Mouse (Mus musculus): ENCODE measurements around the gene C1qa. TPM values are rescaled to one million over a fixed set of nuclear protein-coding genes. Genes with fewer than 3 reads are reported as not detected.

Gene C1qa
- total RNA-seq, 1 experiment: not detected

- H3K9ac ChIP-seq (ENCODE audit: insufficient read depth, low read depth, low read length, poor library complexity, severe bottlenecking): no peak overlapping the region
- no peak for DNase-seq (ENCODE audit: low read depth, low spot score)
- in situ Hi-C loops (cut with MboI; ENCODE audit: low sequenced_read_pairs in 2 of 2, unreplicated experiment in 2 of 2): no loop called here
- H3K9me3 ChIP-seq (ENCODE audit: control insufficient read depth, insufficient read depth, low read depth, low read length): no peaks in the 10 kb centered on the region
- no peak overlapping the region for H3K27ac ChIP-seq (ENCODE audit: insufficient read depth, low read depth, low read length, poor library complexity, severe bottlenecking)
- H3K4me1 ChIP-seq (ENCODE audit: control insufficient read depth in 2 of 2, insufficient read depth in 2 of 2, low read length in 2 of 2, poor library complexity in 1 of 2): peaks cover 0 to 9% of the 10 kb centered on the region in 2 experiments; a peak in 2 of 4 replicates
- no peaks in the 10 kb centered on the region for H3K36me3 ChIP-seq (ENCODE audit: control insufficient read depth, insufficient read depth, low read length, poor library complexity, severe bottlenecking)
- no peak overlapping the region for H3K4me3 ChIP-seq (ENCODE audit: insufficient read depth in 1 of 2, low read depth in 1 of 2, low read length in 2 of 2, poor library complexity in 1 of 2, severe bottlenecking in 1 of 2)
- TF ChIP-seq CHD2 (IDR thresholded peaks at IDR 0.05; ENCODE audit: low read depth, low read length) (no peak), ZC3H11A (IDR thresholded peaks at IDR 0.05; ENCODE audit: borderline replicate concordance, low read depth, low read length) (no peak), HCFC1 (IDR thresholded peaks at IDR 0.05; ENCODE audit: borderline replicate concordance, insufficient read depth, low read length) (no peak), MAFK (IDR thresholded peaks at IDR 0.05; ENCODE audit: insufficient read depth, low read depth, low read length) (no peak), ZNF384 (IDR thresholded peaks at IDR 0.05; ENCODE audit: low read depth, low read length) (no peak)
These were observed 35.1 kb downstream of the C1qa start for GRCm38 (mm10) chr4:136863517-136863916.

GRCm38 (mm10) chr4:136862411-136862810, 36.2 kb downstream of the C1qa start:
- H3K27ac ChIP-seq (ENCODE audit: insufficient read depth, low read depth, low read length, poor library complexity, severe bottlenecking): no peak overlapping the region
- no peaks in the 10 kb centered on the region for H3K36me3 ChIP-seq (ENCODE audit: control insufficient read depth, insufficient read depth, low read length, poor library complexity, severe bottlenecking)
- H3K4me1 ChIP-seq (ENCODE audit: control insufficient read depth in 2 of 2, insufficient read depth in 2 of 2, low read length in 2 of 2, poor library complexity in 1 of 2): peaks cover 0 to 9% of the 10 kb centered on the region in 2 experiments; a peak in 2 of 4 replicates
- no peaks in the 10 kb centered on the region for H3K9me3 ChIP-seq (ENCODE audit: control insufficient read depth, insufficient read depth, low read depth, low read length)
- no peak for TF ChIP-seq MAFK (IDR thresholded peaks at IDR 0.05; ENCODE audit: insufficient read depth, low read depth, low read length)
- H3K4me3 ChIP-seq (ENCODE audit: insufficient read depth in 1 of 2, low read depth in 1 of 2, low read length in 2 of 2, poor library complexity in 1 of 2, severe bottlenecking in 1 of 2): no peak overlapping the region
- no peak overlapping the region for H3K9ac ChIP-seq (ENCODE audit: insufficient read depth, low read depth, low read length, poor library complexity, severe bottlenecking)
- no peak for DNase-seq (ENCODE audit: low read depth, low spot score)
- in situ Hi-C loops (cut with MboI; ENCODE audit: low sequenced_read_pairs in 2 of 2, unreplicated experiment in 2 of 2): no loop called here

- Histone ChIP-seq H3K36me3 (ENCODE audit: control insufficient read depth, insufficient read depth, low read length, poor library complexity, severe bottlenecking) (no peaks in the 10 kb centered on the region), H3K4me1 (ENCODE audit: control insufficient read depth in 2 of 2, insufficient read depth in 2 of 2, low read length in 2 of 2, poor library complexity in 1 of 2) (peaks cover 0 to 9% of the 10 kb centered on the region in 2 experiments; a peak in 2 of 4 replicates), H3K9me3 (ENCODE audit: control insufficient read depth, insufficient read depth, low read depth, low read length) (no peaks in the 10 kb centered on the region), H3K9ac (ENCODE audit: insufficient read depth, low read depth, low read length, poor library complexity, severe bottlenecking) (peak overlapping the region; percentile 12), H3K27ac (ENCODE audit: insufficient read depth, low read depth, low read length, poor library complexity, severe bottlenecking) (no peak overlapping the region), H3K4me3 (ENCODE audit: insufficient read depth in 1 of 2, low read depth in 1 of 2, low read length in 2 of 2, poor library complexity in 1 of 2, severe bottlenecking in 1 of 2) (peak overlapping the region; percentile 6 to 22; a peak in 2 of 4 replicates)
- no peak for DNase-seq (ENCODE audit: low read depth, low spot score)
- no peak for TF ChIP-seq ZNF384 (IDR thresholded peaks at IDR 0.05; ENCODE audit: low read depth, low read length)
- TF ChIP-seq HCFC1 (IDR thresholded peaks at IDR 0.05; ENCODE audit: borderline replicate concordance, insufficient read depth, low read length): no peak
- no peak for TF ChIP-seq MAFK (IDR thresholded peaks at IDR 0.05; ENCODE audit: insufficient read depth, low read depth, low read length)
- no peak for TF ChIP-seq CHD2 (IDR thresholded peaks at IDR 0.05; ENCODE audit: low read depth, low read length)
- TF ChIP-seq ZC3H11A (IDR thresholded peaks at IDR 0.05; ENCODE audit: borderline replicate concordance, low read depth, low read length): no peak
- in situ Hi-C loops (cut with MboI; ENCODE audit: low sequenced_read_pairs in 2 of 2, unreplicated experiment in 2 of 2): no loop called here
These were observed 36.8 kb downstream of the C1qa start for GRCm38 (mm10) chr4:136861806-136862205.

- Histone ChIP-seq H3K9me3 (ENCODE audit: control insufficient read depth, insufficient read depth, low read depth, low read length) (no peaks in the 10 kb centered on the region), H3K4me1 (ENCODE audit: control insufficient read depth in 2 of 2, insufficient read depth in 2 of 2, low read length in 2 of 2, poor library complexity in 1 of 2) (peaks cover 0 to 7% of the 10 kb centered on the region in 2 experiments; a peak in 2 of 4 replicates), H3K27ac (ENCODE audit: insufficient read depth, low read depth, low read length, poor library complexity, severe bottlenecking) (no peak overlapping the region), H3K9ac (ENCODE audit: insufficient read depth, low read depth, low read length, poor library complexity, severe bottlenecking) (no peak overlapping the region), H3K36me3 (ENCODE audit: control insufficient read depth, insufficient read depth, low read length, poor library complexity, severe bottlenecking) (no peaks in the 10 kb centered on the region), H3K4me3 (ENCODE audit: insufficient read depth in 1 of 2, low read depth in 1 of 2, low read length in 2 of 2, poor library complexity in 1 of 2, severe bottlenecking in 1 of 2) (no peak overlapping the region)
- in situ Hi-C loops (cut with MboI; ENCODE audit: low sequenced_read_pairs in 2 of 2, unreplicated experiment in 2 of 2): no loop called here
- no peak for DNase-seq (ENCODE audit: low read depth, low spot score)
- TF ChIP-seq ZNF384 (IDR thresholded peaks at IDR 0.05; ENCODE audit: low read depth, low read length) (no peak), CHD2 (IDR thresholded peaks at IDR 0.05; ENCODE audit: low read depth, low read length) (no peak), MAFK (IDR thresholded peaks at IDR 0.05; ENCODE audit: insufficient read depth, low read depth, low read length) (no peak), ZC3H11A (IDR thresholded peaks at IDR 0.05; ENCODE audit: borderline replicate concordance, low read depth, low read length) (no peak), HCFC1 (IDR thresholded peaks at IDR 0.05; ENCODE audit: borderline replicate concordance, insufficient read depth, low read length) (no peak)
These were observed 38.6 kb downstream of the C1qa start for GRCm38 (mm10) chr4:136860022-136860421.

- in situ Hi-C loops (cut with MboI; ENCODE audit: low sequenced_read_pairs in 2 of 2, unreplicated experiment in 2 of 2): no loop called here
- no peak for TF ChIP-seq CHD2 (IDR thresholded peaks at IDR 0.05; ENCODE audit: low read depth, low read length)
- no peak for TF ChIP-seq MAFK (IDR thresholded peaks at IDR 0.05; ENCODE audit: insufficient read depth, low read depth, low read length)
- no peak for TF ChIP-seq ZNF384 (IDR thresholded peaks at IDR 0.05; ENCODE audit: low read depth, low read length)
- TF ChIP-seq ZC3H11A (IDR thresholded peaks at IDR 0.05; ENCODE audit: borderline replicate concordance, low read depth, low read length): 0 out of 2 replicates have a peak, but pooled peaks have one; percentile 24
- Histone ChIP-seq H3K9ac (ENCODE audit: insufficient read depth, low read depth, low read length, poor library complexity, severe bottlenecking) (no peak overlapping the region), H3K27ac (ENCODE audit: insufficient read depth, low read depth, low read length, poor library complexity, severe bottlenecking) (no peak overlapping the region), H3K9me3 (ENCODE audit: control insufficient read depth, insufficient read depth, low read depth, low read length) (no peaks in the 10 kb centered on the region), H3K4me1 (ENCODE audit: control insufficient read depth in 2 of 2, insufficient read depth in 2 of 2, low read length in 2 of 2, poor library complexity in 1 of 2) (no peaks in the 10 kb centered on the region; a peak in 1 of 4 replicates), H3K4me3 (ENCODE audit: insufficient read depth in 1 of 2, low read depth in 1 of 2, low read length in 2 of 2, poor library complexity in 1 of 2, severe bottlenecking in 1 of 2) (no peak overlapping the region), H3K36me3 (ENCODE audit: control insufficient read depth, insufficient read depth, low read length, poor library complexity, severe bottlenecking) (no peaks in the 10 kb centered on the region)
- no peak for DNase-seq (ENCODE audit: low read depth, low spot score)
These were observed 43.5 kb downstream of the C1qa start for GRCm38 (mm10) chr4:136855081-136855480.

Data from ES-E14 (cell line).